Mouse (Mus musculus): ENCODE data around the gene Hectd4.

Hectd4 gene

DNA sequence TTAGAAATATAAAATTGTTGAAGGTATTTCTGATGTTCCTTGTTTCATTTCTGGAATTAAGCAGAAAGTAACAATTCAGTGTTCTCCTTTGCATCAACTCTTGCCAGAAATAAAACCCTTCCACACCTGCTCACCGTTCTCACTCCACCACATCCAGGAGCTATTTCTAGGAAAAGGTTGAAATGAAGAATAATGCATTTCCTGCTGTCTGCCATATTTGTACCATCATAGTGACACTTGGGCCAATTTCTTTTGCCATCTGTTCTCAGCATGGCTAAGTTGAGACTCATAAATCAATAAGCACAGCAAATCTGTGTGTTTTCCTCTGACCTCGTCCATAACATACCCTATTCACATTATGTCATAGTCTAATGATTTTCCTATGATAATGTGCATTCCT lies 18.2 kb downstream of the Hectd4 start:
- no peak for DNase-seq

DNA sequence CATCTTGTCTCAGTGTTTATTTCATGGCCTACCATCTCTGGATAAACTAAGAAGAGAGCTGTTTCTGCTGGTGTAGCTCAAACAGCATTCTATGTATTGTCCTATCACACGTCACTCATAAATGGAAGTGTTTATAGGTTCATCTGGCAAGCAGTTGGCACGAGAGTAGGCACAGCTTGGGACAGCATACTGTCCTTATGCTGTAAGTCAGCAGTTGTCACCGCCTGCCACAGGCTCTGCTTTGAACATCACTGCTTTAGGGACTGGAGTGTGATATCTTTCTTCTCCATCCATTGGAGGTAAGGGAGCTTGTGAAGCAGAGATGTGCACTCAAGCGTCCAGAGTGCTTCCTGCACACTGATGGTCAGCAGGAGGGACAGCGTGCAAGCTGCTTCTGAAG lies 19.8 kb downstream of the Hectd4 start:
- peak; percentile 42 for DNase-seq

DNA sequence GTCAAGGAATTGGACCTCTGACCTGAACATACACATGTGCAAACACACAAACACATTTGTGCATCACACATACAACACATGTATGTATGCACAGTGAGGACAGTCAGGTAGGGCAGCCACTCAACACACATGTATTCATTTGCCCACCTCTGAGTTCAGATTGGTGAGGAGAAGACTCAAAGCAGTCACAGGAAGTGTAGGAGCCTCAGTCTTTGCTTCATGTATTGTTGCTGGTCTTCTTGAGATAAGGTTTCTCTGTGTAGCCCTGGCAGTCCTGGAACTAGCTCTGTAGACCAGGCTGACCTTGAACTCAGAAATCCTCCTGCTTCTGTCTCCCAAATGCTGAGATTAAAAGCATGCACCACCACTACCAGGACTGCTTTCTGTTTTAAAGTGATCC lies 21.2 kb downstream of the Hectd4 start:
- DNase-seq = no peak

DNA sequence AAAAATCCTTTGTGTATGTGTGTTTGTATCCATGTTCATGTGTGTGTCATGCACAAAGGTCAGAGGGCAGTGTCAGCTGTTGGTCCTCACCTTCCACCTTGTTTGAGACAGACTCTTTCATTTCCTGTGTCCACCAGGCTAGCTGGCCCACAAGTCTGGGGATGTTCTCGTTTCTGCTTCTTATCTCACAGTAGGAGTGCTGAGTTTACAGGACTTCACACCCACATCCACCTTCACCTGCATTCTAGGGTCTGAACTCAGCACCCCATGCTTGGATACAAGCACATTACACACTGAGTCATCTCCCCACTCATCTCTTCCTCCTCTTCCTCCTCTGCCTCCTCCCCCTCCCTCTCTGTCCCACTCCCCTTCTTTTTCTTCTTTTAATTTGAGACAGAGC lies 22.2 kb downstream of the Hectd4 start:
- DNase-seq = no peak

- DNase-seq = no peak
Measured at GRCm38 (mm10) chr5:121242701-121243100, 22.7 kb downstream of the Hectd4 start.

DNA sequence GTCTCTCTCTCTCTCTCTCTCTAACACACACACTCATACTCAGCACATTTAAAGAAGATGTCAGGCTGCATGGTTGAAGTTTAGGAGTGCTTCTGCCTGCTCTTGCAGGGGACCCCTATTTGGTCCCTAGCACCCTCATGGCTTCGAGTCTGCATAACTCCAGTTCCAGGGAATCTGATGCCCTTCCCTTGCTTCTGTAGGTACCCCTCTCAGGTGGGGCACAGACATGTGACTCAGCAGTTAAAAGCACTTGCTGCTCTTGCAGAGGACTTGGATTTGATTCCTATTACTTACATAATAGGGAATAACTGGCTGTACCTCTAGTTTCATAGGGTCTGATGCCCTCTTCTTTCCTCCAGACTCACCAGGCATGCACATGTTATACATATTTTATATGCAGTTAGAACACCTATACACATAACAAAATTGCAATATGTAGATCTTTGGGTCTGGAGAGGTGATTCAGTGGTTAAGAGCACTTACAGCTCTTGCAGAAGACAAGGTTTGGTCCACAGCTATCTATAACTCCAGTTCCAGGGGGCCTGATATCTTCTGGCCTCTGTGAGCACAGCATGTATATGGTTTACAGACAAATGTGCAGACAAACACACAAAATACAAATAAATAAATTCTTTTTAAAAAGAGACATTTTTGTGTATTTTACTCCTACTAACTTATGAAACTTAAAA lies 23.8 kb downstream of the Hectd4 start:
- no peak for DNase-seq

- no peak for DNase-seq
Measured at GRCm38 (mm10) chr5:121244365-121244731, 24.3 kb downstream of the Hectd4 start.

DNA sequence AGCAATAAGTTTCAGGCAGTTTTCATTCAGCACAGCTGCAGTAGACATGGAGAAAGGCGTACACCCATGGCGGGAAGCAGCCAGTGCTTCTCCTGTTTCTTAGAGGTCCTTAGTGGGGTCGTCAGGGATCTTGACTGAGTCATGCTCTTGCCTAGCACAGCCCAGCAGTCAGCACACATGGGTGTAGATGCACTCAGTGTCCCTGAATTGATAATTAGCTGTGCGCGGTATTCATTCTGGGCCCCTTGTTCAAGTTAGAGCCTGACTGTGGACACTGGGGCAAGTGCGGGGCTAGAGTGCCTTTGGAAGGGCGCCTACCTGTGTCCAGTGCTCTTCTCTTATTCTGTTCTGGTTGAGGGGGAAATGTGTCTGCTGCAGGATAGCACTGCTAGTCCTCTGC lies 25.2 kb downstream of the Hectd4 start:
- no peak for DNase-seq

DNA sequence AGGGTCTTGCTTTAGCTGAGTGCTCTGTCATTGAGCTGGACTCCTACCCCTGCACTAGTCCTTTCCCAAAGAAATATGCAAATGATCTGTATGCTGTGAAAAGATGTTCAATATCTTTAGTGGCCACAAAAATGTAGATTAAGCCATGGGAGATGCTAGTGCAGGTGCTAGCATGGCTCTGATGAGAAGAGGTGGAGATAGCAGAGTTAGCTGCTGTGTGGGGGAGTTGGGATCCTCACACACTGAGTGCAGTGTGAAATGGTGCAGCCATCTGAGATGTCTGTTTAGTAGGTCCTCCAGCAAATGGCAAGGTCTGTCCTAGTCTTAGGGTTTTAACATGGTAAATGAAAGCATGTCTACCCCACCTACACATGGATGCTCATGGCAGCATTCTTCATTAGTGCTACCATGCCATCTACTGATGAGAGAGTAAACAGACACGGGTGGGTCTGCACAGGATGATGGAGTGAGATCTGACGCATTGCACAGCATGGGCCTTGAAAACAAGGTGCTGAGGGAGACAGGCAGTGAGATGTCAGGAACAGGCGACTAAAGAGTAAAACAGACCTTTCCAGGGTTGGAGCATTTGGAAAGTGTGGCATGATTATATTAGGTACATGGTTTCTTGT lies 28.9 kb downstream of the Hectd4 start:
- no peak for DNase-seq

DNA sequence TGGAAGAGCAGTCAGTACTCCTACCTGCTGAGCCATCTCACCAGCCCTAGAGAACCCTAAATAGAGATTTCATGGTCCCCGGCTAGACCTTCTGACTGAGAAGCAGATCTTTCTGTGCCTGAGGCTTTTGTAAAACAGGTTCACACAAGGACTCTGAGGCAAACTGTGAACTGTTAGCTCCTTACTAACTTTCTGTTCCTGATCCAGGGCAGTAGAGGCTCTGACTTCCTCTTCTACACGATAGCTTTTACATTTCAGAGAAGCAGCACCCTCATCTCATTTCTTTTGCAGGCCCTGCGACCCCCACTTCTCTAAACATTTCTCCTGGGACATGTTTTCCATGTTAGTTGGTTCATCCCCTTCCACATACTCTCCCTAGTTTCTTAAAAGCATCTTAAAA lies 29.7 kb downstream of the Hectd4 start:
- DNase-seq = no peak

DNA sequence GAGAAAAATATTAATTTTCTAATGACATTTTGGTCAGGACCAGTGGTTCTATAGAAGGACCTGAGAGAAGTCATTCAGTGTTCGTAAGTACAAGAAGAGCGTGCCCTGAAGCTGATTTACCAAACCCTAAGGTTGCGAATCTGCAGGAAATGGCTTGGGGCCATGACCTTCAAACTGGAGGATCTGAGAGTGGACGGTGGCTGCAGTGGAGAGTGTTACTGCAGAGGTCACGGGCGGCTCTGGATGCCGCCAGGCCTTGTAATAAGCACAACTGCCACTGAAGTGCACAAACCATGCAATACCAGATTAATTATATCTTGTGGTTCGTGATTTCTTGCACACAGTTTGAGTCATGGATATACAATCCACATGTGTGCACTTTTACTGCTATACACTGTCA lies 31.8 kb downstream of the Hectd4 start:
- no peak for DNase-seq

- DNase-seq = peak; percentile 77
Measured at GRCm38 (mm10) chr5:121253816-121254497, 33.9 kb downstream of the Hectd4 start.

DNA sequence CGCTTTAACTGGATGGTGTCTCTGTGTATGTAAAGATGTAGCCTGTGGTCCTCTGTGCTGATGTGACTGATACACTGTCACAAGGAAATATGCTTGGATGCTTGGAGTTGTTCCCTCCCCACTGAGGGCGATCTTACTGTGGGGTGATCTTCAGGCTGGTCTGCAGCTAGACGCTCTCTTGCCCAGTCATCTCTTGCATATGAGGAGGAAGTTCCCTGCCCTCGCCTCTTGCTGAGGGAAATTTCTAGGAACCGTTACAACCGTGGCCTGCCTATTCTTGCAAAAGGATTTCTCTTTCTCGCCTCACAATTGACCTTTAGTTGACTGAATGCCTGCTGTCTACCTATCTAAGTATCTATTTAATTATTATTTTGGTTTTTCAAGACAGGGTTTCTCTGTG lies 35.0 kb downstream of the Hectd4 start:
- DNase-seq = no peak

- peak; percentile 48 for DNase-seq
Measured at GRCm38 (mm10) chr5:121261806-121262205, 41.8 kb downstream of the Hectd4 start.

DNA sequence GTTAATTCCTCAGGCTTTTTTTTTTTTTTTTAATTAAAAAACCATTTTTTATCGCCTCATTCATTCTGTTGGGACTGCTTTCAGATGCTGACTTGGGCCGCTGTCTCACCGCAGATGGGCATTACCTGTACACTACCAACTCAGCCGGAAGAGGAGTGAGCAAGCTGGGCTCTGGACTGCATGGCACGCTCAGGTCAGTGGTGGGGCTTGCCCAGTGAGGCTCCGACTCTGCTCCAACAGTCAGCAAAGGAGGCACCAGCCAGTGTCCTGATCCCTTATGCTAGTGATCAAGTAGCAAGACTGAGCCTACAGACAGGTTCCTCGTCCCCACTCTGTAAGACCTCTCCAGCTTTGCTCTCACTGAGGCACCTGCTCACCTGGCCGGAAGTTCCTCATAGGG lies 42.4 kb downstream of the Hectd4 start:
- DNase-seq = no peak

DNA sequence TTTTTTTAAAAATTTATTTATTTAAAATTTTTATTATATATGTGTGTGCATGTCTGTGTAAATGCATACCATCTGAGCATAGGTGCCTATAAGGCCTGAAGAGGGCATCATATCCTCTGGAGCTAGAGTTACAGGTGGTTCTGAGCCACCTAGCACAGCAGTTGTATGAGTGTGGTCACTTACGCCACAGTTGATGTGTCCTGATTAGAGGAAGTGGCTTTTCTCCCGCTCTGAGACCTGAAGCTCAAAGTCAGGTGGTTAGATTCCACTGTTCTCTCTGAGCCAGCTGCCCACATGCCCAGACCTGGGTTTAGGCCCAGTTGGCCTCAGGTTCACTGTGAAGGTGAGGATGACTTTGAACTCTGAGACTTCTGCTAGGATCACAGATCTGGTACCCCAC lies 44.6 kb downstream of the Hectd4 start:
- no peak for DNase-seq

DNA sequence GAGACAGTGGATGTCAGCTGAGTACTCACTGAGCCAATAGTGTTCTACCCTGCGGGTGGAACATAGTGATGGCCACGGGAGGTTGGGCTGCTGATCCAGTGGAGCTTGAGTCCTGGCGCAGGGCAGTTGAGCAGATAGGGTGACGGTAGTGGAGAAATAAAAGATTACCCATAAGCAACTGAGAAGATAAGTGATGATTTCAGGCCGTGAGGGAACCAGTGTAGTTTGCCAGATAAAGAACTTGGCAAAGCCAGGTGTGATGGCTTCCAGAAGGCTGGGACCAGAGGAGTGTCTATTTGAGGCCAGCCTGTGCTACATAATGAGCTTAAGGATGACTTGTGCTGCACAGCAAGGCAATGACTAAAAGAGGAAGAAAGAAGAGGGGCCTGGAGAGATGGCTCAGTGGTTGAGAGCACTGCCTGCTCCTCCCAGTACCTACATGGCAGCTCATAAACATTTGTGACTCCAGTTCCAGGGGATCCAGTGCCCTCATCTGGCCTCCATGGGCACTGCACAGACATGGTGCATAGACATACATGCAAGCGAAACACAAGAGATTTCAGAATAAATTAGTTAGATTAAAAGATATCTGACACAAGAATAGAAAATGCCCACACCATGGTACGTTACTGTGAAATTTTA lies 46.8 kb downstream of the Hectd4 start:
- peak; percentile 62 for DNase-seq

DNA sequence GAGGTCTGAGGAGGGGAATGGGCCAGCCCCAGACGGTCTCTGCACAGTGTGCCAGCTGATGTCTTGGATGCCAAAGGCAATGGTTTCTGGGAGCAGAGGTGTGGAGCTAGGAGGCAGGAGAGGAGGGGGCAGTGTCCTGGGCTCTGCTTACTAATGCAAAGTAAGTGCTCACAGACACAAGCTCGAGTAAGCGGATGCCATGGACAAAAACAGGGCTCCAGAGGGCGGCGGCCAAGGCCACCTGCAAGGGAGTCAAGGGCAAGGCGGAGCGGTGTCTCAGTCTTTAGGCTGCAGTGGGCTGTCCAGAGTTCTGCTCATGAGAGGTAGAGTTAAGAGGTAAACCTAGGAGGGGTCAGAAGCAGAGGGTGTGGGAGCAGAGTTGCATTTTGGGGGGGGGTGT lies 51.0 kb downstream of the Hectd4 start:
- DNase-seq = no peak

GRCm38 (mm10) chr5:121276808-121277207 lies 56.8 kb downstream of the Hectd4 start:
- no peak for DNase-seq

DNA sequence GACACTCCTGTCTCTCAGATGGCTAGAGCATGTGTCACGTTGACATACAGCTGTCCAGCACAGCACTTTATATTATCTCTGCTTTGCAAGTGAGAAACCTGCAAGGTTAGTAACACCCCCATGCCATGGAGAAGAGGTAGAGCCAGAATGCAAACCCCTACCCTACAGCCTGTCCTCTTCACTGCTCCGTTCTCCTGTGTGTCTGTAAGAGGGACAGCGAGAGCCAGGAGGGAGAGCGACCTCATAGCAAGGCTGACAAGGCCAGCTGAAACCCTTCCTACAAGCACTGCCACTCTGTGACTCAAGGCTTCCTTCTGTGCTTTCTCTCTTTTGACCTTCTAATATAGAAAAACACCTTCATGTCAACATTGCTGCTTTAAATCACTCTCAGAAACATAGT lies 60.4 kb downstream of the Hectd4 start:
- DNase-seq = no peak

- no peak for DNase-seq
Measured at GRCm38 (mm10) chr5:121283051-121283450, 63.0 kb downstream of the Hectd4 start.

DNA sequence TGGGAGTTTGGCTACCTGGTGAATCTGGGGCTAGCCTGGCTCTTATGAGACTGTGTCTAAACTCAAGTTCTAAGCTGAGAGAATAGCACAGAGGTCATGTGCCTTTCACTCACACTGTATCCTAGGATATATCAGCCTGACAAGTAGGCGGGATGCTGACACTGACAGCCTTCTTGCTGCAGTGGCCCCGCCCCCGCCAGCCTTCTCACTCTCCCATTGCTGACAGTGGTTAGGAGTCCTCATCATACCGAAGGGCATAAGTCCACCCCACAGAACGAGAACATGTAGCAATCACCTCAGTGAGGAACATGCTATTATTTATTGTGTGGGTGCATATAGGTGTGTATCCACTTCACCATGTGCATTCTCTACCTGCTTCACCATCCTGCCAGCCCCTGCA lies 64.8 kb downstream of the Hectd4 start:
- DNase-seq = no peak

GRCm38 (mm10) chr5:121287213-121287612 lies 67.2 kb downstream of the Hectd4 start:
- no peak for DNase-seq

- DNase-seq = no peak
Measured at GRCm38 (mm10) chr5:121290289-121290688, 70.3 kb downstream of the Hectd4 start.
